Mouse (Mus musculus) myocyte (in vitro differentiated cells): Measurements from ENCODE around the gene Ccnd3. TPM values are rescaled to one million over a fixed set of nuclear protein-coding genes. Genes with fewer than 3 reads are reported as not detected.

Experiments
- H3K27me3 ChIP-seq: one replicate; pipeline ENCODE4 v1.6.1; 2011; ENCODE audit not compliant: control insufficient read depth, insufficient read depth, insufficient read length
- H3K36me3 ChIP-seq: one replicate; pipeline ENCODE4 v1.6.1; 2011; ENCODE audit not compliant: control insufficient read depth, insufficient read depth
- H3K4me2 ChIP-seq: one replicate; pipeline ENCODE4 v1.6.1; 2011; ENCODE audit warnings: low read depth, control low read depth
- H3K4me3 ChIP-seq: one replicate; pipeline ENCODE4 v1.5.1; 2011; ENCODE audit warnings: mild to moderate bottlenecking, control low read depth, moderate library complexity
- H3K79me2 ChIP-seq: one replicate; pipeline ENCODE4 v1.6.1; 2011; ENCODE audit not compliant: control insufficient read depth, insufficient read depth
- H3ac ChIP-seq: one replicate; pipeline ENCODE4 v1.6.1; 2011; ENCODE audit not compliant: control insufficient read depth, insufficient read length
- CEBPB ChIP-seq: IDR thresholded peaks from 2 replicates; pipeline ENCODE4 v1.6.1; 2011; ENCODE audit warnings: mild to moderate bottlenecking, moderate library complexity; ENCODE audit not compliant: poor library complexity, insufficient read depth, severe bottlenecking
- E2F4 ChIP-seq: IDR thresholded peaks from one replicate; pipeline ENCODE4 v1.6.1; 2011; ENCODE audit warnings: mild to moderate bottlenecking, control low read depth, moderate library complexity; ENCODE audit not compliant: insufficient read depth
- MAX ChIP-seq: IDR thresholded peaks from one replicate; pipeline ENCODE4 v1.6.1; 2011; ENCODE audit warnings: low read depth, mild to moderate bottlenecking, control low read depth
- MYOD1 ChIP-seq, 3 experiments: IDR thresholded peaks; one replicate each; pipeline ENCODE4 v1.6.1; 2011; ENCODE audit warnings: control low read depth in 2 of 3, low read depth in 2 of 3, mild to moderate bottlenecking in 2 of 3, moderate library complexity in 1 of 3; ENCODE audit not compliant: insufficient read length in 2 of 3, control insufficient read depth in 1 of 3
- MYOG ChIP-seq, 3 experiments: IDR thresholded peaks; one replicate each; pipeline ENCODE4 v1.6.1; 2011; ENCODE audit warnings: control low read depth in 2 of 3, low read depth in 2 of 3, mild to moderate bottlenecking in 2 of 3; ENCODE audit not compliant: insufficient read length in 2 of 3, control insufficient read depth in 1 of 3, insufficient read depth in 1 of 3
- POLR2A ChIP-seq: IDR thresholded peaks from one replicate; pipeline ENCODE4 v1.6.1; 2011; ENCODE audit warnings: low read depth, mild to moderate bottlenecking, control low read depth, moderate library complexity; ENCODE audit not compliant: insufficient read length
- POLR2AphosphoS2 ChIP-seq: IDR thresholded peaks from one replicate; pipeline ENCODE4 v1.6.1; 2011; ENCODE audit warnings: low read depth, control low read depth; ENCODE audit not compliant: insufficient read length
- REST ChIP-seq: IDR thresholded peaks from one replicate; pipeline ENCODE4 v1.6.1; 2011; ENCODE audit warnings: mild to moderate bottlenecking, control low read depth, moderate library complexity; ENCODE audit not compliant: insufficient read depth, insufficient read length
- SRF ChIP-seq: IDR thresholded peaks from one replicate; pipeline ENCODE4 v1.6.1; 2011; ENCODE audit warnings: low read depth; ENCODE audit not compliant: control insufficient read depth, insufficient read length
- TCF12 ChIP-seq: IDR thresholded peaks from one replicate; pipeline ENCODE4 v1.6.1; 2011; ENCODE audit warnings: mild to moderate bottlenecking, control low read depth; ENCODE audit not compliant: poor library complexity, insufficient read depth, severe bottlenecking
- TCF3 ChIP-seq: IDR thresholded peaks from one replicate; pipeline ENCODE4 v1.6.1; 2011; ENCODE audit warnings: low read depth, control low read depth; ENCODE audit not compliant: insufficient read length
- USF1 ChIP-seq: IDR thresholded peaks from one replicate; pipeline ENCODE4 v1.6.1; 2011; ENCODE audit warnings: low read depth, mild to moderate bottlenecking, control low read depth, moderate library complexity
- polyA plus RNA-seq: library from polyadenylated mRNA; unstranded; fragments of >200 nt; fragmentation: generic; extraction: Trizol; gene quantifications from one replicate; pipeline ENCODE4 v1.2.1, GENCODE M21; 2012; ENCODE audit warnings: missing spikeins

Ccnd3 gene
- polyA plus RNA-seq, 1 experiment = 858 TPM

- H3K4me2 ChIP-seq = peak overlapping the region; percentile 95
- H3K36me3 ChIP-seq = no peaks in the 10 kb centered on the region
- peaks cover 5% of the 10 kb centered on the region for H3K79me2 ChIP-seq
- no peaks in the 10 kb centered on the region for H3K27me3 ChIP-seq
- H3K4me3 ChIP-seq = peak overlapping the region; percentile 23
- no peak for TF ChIP-seq USF1
- no peak for TF ChIP-seq POLR2A
- no peak for TF ChIP-seq TCF12
- TF ChIP-seq MYOG (IDR thresholded peaks at IDR 0.05; ENCODE audit: control insufficient read depth in 1 of 3, insufficient read depth in 1 of 3, insufficient read length in 2 of 3, low read depth in 2 of 3) = no peak
- TF ChIP-seq REST = no peak
- TF ChIP-seq MYOD1 (IDR thresholded peaks at IDR 0.05; ENCODE audit: control insufficient read depth in 1 of 3, insufficient read length in 2 of 3, low read depth in 2 of 3) = no peak
- H3ac ChIP-seq = no peak overlapping the region
Observed at GRCm38 (mm10) chr17:47505566-47505965, 715 bp downstream of the Ccnd3 start.

- peaks cover under 1% of the 10 kb centered on the region for H3K79me2 ChIP-seq
- no peaks in the 10 kb centered on the region for H3K27me3 ChIP-seq
- no peaks in the 10 kb centered on the region for H3K36me3 ChIP-seq
- no peak overlapping the region for H3ac ChIP-seq
- H3K4me2 ChIP-seq = peak overlapping the region; percentile 95
- H3K4me3 ChIP-seq = peak overlapping the region; percentile 23
- no peak for TF ChIP-seq E2F4
- TF ChIP-seq POLR2A = no peak
- TF ChIP-seq MYOD1 (IDR thresholded peaks at IDR 0.05; ENCODE audit: control insufficient read depth in 1 of 3, insufficient read length in 2 of 3, low read depth in 2 of 3) = no peak
- no peak for TF ChIP-seq CEBPB
- TF ChIP-seq REST = no peak
- TF ChIP-seq POLR2AphosphoS2 = no peak
- no peak for TF ChIP-seq TCF12
- TF ChIP-seq SRF = no peak
- no peak for TF ChIP-seq USF1
- no peak for TF ChIP-seq TCF3
- TF ChIP-seq MAX = no peak
- TF ChIP-seq MYOG (IDR thresholded peaks at IDR 0.05; ENCODE audit: control insufficient read depth in 1 of 3, insufficient read depth in 1 of 3, insufficient read length in 2 of 3, low read depth in 2 of 3) = no peak
Observed at GRCm38 (mm10) chr17:47506042-47506441, 1.2 kb downstream of the Ccnd3 start.

GRCm38 (mm10) chr17:47506697-47507096 is 1.8 kb downstream of the Ccnd3 start:
- Histone ChIP-seq H3ac (no peak overlapping the region), H3K4me3 (peak overlapping the region; percentile 23)
- no peak for TF ChIP-seq USF1
- no peak for TF ChIP-seq POLR2A
- TF ChIP-seq REST = no peak
- TF ChIP-seq TCF12 = no peak
- no peak for TF ChIP-seq CEBPB
- no peak for TF ChIP-seq SRF
- TF ChIP-seq MAX = no peak
- no peak for TF ChIP-seq MYOG (IDR thresholded peaks at IDR 0.05; ENCODE audit: control insufficient read depth in 1 of 3, insufficient read depth in 1 of 3, insufficient read length in 2 of 3, low read depth in 2 of 3)
- no peak for TF ChIP-seq POLR2AphosphoS2
- no peak for TF ChIP-seq TCF3
- no peak for TF ChIP-seq E2F4
- TF ChIP-seq MYOD1 (IDR thresholded peaks at IDR 0.05; ENCODE audit: control insufficient read depth in 1 of 3, insufficient read length in 2 of 3, low read depth in 2 of 3) = no peak

GRCm38 (mm10) chr17:47507523-47507922 is 2.7 kb downstream of the Ccnd3 start:
- Histone ChIP-seq H3K4me2 (peak overlapping the region; percentile 95), H3K79me2 (peaks cover 5% of the 10 kb centered on the region), H3K27me3 (no peaks in the 10 kb centered on the region), H3K36me3 (no peaks in the 10 kb centered on the region), H3K4me3 (peak overlapping the region; percentile 23), H3ac (no peak overlapping the region)
- TF ChIP-seq POLR2AphosphoS2 = no peak
- no peak for TF ChIP-seq TCF12
- TF ChIP-seq SRF = no peak
- TF ChIP-seq POLR2A = no peak
- no peak for TF ChIP-seq MYOG (IDR thresholded peaks at IDR 0.05; ENCODE audit: control insufficient read depth in 1 of 3, insufficient read depth in 1 of 3, insufficient read length in 2 of 3, low read depth in 2 of 3)
- TF ChIP-seq MYOD1 (IDR thresholded peaks at IDR 0.05; ENCODE audit: control insufficient read depth in 1 of 3, insufficient read length in 2 of 3, low read depth in 2 of 3) = no peak
- no peak for TF ChIP-seq REST
- TF ChIP-seq MAX = no peak
- TF ChIP-seq E2F4 = no peak
- no peak for TF ChIP-seq CEBPB
- TF ChIP-seq TCF3 = no peak
- TF ChIP-seq USF1 = no peak

More at GRCm38 (mm10) chr17:47506697-47507096, 1.8 kb downstream of the Ccnd3 start:
- H3K27me3 ChIP-seq = no peaks in the 10 kb centered on the region
- H3K79me2 ChIP-seq = no peaks in the 10 kb centered on the region
- no peaks in the 10 kb centered on the region for H3K36me3 ChIP-seq
- peak overlapping the region; percentile 95 for H3K4me2 ChIP-seq

DNA sequence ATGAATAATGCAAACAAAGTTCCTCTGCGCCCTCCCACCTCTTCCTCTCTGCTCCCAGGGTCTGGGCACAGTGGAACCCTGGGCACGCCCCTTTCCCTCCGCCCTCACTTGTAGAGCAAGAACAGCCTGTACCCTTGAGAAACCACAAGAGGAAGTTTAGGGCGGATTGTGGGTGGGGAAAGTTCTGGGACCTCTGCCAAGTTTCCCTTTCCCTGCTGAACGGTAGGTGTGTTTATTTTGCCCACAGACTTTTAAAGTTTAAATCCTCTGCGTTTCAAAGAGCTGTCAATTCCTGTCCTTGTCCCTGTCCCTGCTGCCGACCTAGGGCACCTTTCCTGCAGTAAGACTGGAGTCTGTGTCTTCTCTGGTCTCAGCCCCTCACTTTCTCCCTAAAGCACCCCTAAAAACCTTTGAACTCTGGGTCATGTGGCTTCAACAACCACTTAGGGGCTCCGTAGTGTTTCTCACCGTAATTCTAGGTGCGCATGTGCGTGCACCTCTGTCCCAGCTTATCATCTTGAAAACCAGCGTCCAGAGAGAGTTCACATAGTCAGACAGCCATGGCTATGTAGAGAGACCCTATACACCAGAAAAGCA is 3.3 kb downstream of the Ccnd3 start:
- Histone ChIP-seq H3K36me3 (no peaks in the 10 kb centered on the region), H3ac (no peak overlapping the region), H3K4me2 (peak overlapping the region; percentile 95), H3K4me3 (no peak overlapping the region), H3K27me3 (no peaks in the 10 kb centered on the region), H3K79me2 (peaks cover 5% of the 10 kb centered on the region)
- TF ChIP-seq TCF12 = no peak
- peak; percentile 36 for TF ChIP-seq POLR2A
